Mouse (Mus musculus) hindlimb bud, embryonic 11.5 days (tissue): ENCODE measurements at regions not wholly inside any gene's neighbourhood (a gene's known extent, or its start where the extent isn't known, plus 50 kb on each side); places are given as distances from the start of the nearest gene placed in this dataset.

ENCODE experiments used
- DNase-seq: peaks from one replicate; pipeline ENCODE4 v3.0.0-alpha.2; 2012; ENCODE audit warnings: low read depth, low spot score; ENCODE audit errors: extremely low spot score

DNA sequence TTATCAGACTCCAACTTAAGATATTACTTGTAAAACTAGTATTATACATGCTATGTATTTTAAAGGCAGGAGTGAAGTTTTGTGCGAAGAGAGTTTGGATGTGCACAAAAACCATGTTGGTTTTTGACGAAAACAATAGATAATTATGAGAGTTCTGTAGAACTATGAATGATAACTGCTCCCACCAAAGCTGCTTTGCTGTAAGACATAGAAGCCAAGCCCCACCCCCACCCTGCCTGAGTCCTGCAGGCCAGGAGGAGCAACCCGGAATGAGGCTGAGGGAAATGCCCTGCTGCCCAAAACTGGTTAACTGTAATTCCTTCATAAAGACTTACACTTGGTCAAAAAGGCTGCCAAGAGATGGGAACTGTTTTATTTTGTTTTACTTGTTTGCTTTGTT, 175.8 kb downstream of the Efnb2 start:
- no peak for DNase-seq

DNA sequence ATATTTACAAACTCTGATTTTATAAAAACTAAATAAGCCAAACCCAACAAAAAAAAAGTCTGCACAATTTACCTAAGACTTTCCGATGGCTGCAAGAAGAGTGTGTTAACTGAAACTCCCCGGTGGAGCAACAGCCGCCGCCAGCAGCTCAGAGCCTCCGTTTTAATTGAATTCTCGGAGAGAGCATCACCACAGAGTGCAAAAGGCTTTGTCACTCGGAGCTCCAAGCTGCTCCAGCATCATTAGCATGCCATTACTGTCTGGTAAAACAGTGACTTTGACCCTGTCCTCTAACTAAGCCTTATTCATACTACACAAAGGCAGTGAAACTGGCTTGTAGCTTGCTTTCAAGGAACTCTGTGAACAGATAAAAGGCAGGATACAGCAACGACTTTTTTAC, 176.5 kb downstream of the Efnb2 start:
- DNase-seq = no peak

DNA sequence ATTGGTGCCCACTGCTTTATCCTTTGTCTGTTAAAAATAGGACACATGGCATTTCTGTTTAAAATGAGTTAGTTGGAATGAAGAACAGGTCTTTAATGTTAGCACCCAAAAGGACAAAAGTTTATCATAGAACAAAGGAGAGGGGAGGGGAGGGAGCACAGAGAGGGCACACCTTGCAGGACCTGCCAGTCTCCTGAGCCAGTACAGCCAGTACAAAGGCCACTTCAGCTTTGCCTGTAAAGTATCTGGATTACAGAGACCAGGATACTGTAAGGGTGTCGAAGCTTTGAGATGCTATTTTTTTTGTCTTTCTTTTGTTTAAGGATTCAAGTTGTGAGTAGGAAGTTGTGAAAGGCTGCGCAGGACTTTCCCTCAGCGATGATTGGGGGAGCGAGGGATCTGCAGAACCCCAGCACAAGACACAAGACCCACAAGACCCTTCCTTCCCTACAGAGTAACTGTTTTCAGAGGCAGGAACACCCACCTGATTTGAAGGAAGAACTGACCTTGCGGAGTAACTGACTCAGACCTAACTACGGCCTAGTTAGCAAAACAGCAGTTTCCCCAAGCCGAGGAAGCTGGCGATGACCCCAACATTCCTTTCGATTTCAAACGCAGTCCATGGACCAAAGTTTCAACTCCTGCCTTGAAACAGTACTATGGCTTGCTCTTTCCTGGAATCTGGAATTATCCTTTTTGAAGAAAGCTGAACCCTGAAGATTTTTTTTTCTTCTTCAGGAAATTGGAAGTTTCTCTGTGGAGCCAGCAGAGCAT, 178.1 kb downstream of the Efnb2 start:
- DNase-seq = no peak

DNA sequence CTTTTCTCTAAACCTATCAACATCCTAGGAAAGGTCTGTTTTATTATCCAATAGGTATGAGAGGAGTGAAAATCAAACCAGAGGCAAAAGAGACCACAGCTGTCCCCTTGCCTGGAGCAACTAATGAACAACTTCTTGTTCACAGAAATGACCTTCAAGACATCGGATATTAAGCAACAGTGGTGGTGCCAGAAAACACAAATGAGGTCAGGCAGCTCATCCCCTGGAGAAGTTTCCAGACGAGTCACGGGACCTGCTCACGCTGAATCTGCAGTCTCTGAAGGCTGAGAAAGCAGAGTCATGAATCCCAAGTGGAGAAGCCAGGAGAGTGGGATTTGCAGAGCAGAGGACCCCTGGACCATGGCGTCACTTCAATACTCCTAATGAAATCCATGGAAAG, 183.6 kb downstream of the Efnb2 start:
- no peak for DNase-seq

DNA sequence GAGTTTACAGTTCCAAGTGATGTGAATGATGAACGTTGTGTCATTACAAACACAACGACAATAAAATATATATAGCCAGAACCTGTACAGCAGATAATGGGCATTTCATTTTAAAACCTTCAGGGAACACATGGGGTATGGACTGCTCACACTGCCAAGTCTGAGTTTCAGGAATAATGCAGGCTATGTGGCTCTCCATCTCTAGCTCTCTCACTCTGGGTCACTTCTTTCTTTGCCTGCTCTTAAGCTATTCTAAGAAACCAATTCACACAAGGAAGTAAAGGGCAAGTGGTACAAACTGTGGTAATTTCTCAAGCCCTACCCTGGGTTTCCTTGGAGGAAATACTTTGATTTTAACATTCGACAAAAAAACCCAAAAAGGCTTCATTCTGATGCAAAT, 192.5 kb downstream of the Efnb2 start:
- no peak for DNase-seq

DNA sequence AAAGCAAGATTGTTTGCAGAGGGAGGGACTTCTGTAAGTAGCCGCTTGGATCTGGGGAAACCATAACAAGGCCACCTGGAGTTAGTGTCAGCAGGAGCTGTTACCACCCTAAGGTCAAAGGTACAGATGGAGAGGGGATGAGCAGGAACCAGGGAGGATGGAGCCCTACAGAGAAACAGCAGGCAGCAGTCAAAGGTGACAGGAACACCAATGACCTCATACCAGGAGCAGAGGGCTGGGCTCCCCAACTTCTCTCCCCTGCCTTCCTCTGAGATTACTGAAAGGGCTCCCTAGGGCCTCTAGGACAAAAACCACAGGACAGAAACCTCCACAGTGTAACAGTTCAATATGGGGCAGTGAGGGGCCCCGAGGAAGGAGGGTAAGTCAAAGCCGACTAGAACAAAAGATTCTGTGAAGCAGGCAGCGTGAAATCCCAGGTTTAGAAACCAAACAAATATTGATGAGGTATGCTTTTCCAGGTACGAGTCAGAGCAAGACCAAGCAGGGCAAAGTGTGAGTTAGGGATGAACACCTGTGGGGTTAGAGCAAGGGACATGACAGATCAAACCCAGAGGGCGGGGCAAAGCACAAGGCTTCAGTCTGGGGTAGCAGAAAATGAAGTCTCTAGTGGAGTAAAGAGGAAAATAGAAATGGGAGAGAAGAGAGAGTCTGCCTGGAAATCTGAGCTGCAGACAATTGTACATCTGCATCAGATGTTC, 194.4 kb downstream of the Efnb2 start:
- DNase-seq = no peak

DNA sequence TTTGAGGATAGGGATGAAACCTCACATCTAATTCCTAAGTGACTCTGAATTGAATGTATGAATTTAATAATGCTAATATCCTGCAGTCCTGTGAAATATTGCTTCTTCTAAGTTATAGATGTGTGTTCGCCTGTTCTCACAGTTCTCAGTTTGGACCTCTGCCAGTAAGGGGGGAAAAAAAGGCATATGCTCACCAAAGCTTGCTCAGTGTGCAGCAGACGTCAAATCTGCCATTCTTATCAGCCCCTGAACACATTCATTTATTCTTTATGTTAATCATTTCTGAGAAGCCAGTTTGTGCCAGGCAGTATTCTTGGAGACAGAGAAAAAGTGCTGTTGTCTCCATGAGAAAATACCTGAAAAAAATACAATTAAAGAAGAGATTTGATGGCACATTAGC, 198.6 kb downstream of the Efnb2 start:
- DNase-seq = no peak

DNA sequence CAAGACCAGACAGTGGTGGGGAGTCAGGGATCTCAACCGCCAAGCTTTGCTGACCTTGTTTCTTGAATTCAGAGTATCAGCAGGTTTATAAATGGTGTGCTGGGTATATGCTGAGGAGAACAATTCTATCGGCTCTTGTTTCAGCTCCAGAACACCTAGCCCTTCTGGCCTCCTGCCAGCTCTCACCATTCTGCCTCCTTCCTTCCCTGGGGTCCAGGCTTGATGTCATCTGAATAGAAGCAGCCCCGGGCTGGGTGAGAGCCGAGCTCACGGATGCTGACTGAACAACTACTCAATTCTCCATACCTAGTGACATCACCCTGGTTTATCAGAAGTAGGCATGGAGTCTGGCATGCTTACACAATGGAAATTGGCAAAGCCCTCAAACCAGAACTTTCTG, 203.5 kb downstream of the Efnb2 start:
- no peak for DNase-seq

DNA sequence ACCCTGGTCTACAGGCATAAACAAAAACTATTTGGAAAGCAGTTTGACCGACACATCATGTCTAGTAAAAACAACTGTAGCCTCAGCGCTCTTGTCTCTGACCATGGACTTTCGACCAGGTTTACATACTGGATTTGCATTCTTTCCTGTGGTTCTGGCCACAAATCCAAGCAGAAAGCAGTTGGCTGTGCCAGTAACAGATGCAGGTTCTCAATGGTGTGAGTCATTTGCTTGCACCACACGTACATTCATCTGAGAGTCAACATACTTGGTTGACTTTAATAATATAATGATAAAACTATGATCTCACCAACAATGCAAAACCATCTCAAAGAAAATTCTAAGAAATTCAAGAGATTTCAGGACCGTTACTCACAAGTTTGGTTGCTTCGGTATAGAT, 207.1 kb downstream of the Efnb2 start:
- no peak for DNase-seq

DNA sequence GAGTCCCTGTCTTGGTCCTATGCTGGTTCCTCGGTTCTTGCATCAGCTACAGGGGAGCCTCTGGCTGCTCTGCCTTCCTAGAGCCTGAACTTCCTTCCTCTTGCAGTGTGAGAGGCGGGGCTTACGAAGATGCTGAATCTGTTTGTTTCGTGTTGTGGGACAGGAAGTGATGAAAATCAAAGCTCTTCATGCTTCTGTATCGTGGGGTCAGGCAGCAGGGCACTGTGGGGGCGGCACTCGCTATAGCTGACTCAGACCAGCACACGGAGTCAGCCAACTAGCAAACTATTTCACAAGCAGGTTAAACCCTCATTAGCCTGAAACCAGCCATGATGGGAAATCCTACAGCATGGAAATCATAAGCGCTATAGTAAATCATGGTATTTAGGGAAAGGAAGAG, 208.8 kb downstream of the Efnb2 start:
- no peak for DNase-seq

DNA sequence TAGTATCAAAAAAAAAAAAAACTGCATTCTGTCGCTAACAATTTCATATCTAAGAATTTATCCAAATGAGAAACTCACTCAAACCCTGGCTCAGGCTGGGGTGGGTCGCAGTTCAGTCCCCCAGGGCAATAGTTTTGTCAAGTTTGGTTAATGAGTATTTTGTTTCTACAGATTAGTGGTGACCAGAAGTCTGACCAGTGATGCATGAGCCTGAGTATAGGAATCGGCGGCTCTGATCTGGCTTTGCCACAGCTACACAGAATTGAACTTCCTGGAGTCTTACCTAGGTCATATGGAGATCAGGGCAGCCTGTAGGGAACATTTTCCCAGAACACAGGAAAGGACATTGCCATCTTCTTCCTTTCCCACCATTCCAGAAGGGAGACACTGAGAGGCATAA, 212.1 kb downstream of the Efnb2 start:
- DNase-seq = no peak

DNA sequence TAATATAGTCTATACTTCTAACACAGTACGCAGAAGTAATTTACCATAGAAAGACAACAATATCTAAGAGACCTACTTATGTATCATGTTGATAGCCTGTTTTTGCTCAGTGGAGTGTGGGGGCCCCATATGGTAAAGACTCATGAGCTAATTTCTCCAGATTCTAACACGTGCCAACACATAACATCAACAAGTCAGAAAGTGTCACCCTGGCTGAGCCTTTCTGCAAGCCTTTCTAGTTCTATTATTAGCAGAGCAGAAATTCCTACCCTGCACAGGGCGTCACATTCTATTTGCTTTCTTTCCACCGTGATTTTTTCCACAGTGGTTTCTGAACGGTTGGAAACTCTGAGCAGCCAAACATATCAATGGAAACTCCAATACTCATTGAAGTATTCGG, 219.5 kb downstream of the Efnb2 start:
- no peak for DNase-seq

DNA sequence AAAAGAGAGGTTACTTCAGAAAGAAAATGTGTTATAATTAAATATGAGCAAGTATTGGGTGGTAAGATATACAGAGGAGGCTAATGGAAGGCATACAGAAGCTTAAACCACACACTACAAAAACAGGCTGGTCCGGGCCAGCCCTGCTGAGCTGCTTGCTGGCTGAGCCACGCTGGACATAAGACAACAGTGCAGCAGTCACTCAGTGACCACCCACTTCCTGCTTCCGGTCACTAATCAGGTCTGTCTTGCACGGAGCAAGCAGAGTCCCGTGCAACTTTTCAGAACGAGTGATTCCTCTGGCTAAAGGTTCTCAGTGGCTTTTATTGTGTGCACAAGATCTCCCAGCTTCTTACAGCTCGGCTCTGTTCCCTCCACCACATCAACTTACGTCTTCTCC, 220.1 kb downstream of the Efnb2 start:
- DNase-seq = no peak

DNA sequence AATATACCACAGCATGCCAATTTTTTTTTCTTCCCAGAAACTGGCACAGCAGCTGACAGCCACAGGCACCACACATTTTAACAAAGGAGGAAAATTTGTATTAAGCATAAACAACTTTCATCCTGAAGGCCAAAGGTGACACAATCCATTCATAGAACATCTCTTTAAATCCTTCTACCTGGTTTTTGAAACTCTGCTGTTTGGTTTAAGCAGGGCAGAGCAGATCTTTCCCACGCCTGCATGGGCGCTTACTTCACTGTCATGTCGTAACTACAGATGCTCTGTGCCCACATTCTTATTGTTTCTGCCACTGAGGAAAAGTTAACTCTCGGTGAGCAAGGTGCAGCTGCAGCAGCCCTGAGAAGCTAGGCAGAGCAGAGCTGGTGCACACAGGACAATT, 234.8 kb downstream of the Efnb2 start:
- DNase-seq = no peak

DNA sequence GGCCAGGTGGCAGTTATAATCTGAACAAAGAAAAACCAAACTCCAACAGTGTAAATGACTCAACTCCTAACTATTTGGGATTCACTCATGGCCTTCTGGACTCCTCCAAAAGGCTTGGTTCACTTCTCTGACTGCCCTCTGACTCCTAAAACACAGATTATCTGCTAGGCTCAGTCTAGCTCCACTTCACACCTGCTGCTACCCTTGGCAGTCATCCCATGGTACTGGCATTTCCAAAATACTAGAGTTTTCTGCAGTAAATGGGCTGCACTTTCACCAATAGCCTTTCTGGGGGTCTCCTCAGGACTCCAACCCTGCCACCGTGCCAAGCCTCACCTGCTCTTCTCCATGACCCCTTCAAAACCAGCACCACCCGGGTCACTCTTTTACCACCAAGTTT, 237.6 kb downstream of the Efnb2 start:
- DNase-seq = no peak

DNA sequence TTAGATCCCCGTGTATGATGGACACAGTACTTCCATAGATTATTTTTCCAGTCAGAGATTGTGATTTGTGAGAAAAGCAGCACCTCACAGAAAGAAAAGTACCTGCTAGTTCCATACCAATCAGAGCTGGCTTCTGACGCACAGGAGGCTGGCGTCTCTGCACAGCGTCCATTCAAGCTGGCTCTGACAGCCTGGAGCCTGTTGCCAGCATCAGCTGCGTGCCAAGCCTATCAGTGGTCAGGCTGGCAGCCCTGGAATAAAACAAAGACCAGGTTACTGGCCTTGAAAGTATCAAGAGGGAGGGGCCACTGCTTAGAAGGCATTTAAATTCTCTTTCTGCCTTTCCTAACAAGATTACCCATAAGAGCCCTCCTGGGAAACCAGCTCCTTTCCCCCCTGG, 239.3 kb downstream of the Efnb2 start:
- DNase-seq = no peak

DNA sequence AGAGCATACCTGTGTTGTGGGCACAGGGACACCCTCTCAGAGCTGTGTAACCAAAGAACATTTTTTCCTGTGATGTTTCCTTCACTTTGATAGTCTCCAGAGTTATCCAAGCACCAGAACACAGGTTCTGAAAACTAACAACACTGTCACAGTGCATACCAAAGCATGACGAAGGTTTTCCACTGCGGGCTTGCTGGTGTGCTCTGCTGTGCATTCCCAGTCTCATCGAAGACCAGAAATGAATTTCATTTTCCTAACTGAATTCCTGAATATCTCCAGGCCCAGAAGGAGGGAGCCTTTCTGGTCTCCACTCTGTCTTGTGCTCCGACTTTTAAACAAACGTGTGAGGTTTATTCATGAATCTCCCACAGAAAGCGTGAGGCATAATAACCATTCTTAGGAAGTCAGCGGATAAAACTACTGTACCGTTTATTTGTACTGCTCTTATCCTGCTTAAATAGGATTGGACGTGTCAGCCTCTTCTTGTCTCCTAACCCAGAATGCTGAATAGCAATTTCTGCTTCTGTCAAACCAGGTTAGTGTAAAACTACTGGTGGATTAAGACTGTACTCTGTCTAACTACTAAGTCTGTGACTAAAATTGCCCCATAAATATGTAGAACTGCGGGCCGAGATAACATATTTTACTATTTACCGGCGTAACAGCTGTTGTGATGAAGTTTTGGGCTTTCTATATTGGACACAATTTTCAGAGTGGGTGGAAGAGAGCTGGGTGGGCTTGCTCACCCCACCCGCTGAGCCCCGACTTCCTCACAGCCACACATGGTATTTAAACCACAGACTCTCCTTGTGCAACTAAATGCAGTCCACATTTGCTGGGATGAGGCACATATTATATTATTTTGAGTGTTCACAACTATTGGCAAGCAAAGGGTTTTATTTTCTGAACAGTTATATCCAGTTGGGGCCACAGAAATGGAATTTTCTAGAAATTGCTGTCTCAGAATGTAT, 241.4 kb downstream of the Efnb2 start:
- no peak for DNase-seq

DNA sequence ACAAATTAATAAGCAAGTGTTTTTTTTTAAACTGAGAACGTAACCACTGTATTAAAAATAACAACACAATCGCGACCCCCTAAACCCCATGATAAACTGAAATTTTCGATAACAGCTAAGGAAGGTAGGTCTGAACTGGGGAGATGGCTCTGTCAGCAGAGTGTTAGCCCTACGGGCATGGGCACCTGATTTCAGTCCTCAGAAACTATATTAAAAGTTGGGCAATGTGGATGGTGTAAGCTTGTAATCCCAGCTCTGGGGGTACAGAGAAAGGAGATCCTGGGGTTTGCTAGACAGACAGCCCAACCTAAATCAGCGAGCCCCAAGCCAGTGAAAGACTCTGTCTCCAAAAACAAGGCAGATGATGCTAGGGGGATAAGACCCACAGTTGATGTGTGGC, 242.1 kb downstream of the Efnb2 start:
- DNase-seq = no peak

DNA sequence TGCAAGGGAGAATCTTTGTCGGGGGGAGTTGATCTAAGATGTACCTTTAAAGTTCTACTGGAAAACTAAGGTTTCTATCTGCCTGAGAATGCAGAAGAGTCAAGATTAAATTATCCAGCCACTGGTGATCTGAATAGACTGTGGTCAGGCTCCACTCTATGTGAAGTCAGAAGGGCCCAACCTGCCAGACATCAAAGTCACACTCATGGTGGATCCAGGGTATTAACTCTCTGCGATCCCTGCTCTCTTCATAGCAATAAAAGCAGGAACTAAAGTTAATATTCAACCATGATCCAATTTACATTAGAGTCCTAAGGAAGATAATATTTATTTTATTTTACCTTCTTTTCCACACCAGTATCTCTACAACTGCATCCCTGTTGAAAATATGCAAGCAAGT, 242.5 kb downstream of the Efnb2 start:
- DNase-seq = no peak

DNA sequence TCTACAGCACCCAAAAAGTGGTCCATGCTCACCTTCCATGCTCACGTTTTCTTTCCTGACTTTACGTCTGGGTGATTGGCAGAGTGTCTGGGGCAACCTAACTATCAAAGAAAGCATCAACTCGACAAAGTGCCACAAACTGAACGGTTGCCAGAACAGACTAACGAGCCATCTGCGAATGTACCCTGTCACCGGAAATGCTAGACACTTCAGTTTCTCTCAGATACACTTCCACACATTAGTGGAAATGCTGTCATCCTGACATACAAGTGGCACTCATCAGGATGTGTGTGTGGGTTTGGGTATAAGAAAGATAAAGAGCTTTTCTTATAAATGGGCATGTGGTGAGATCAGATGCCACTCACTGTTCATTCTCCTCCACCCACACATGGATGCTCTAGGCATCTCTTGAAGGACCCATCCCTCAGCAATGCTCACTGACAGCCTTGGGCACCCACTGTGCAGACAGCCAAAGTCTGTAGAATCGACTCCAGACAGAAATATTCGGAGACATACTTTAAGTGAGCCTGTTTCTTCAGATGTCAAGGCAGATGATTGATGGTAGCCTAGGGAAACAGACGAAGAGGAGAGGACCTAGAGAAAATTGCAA, 244.8 kb downstream of the Efnb2 start:
- no peak for DNase-seq

DNA sequence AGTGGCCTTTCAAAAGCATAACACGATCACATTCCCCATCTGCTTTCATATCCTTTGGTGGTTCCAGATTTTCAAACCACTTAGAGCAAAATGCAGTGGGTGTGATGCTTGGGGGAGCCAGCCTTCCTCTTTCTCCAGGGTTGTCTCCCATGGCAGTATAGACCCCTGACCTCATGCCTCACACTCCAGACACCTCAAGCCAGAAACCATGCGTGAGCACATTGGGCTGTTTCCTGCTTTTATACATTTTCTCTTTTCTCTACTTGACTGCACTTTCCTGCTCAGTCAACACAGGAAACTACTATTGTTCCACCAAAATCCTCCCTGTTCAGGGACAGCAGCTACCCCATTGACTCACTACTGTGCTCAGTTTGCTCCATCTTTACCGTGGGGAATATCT, 253.7 kb downstream of the Efnb2 start:
- no peak for DNase-seq
